Mouse (Mus musculus): ENCODE results near the gene Oxsr1. TPM values are rescaled to one million over a fixed set of nuclear protein-coding genes. Genes with fewer than 3 reads are reported as not detected.

Gene Oxsr1
- polyA plus RNA-seq, 1 experiment from 2014 or later: 16.1 TPM

- no peak for ATAC-seq (ENCODE audit: low FRiP score)
- peaks cover 30% of the 10 kb centered on the region for H3K4me1 ChIP-seq (replicated peaks; ENCODE audit: control insufficient read depth, insufficient read depth, low read length)
- H3K36me3 ChIP-seq (replicated peaks; ENCODE audit: control insufficient read depth, insufficient read depth): no peaks in the 10 kb centered on the region
- no peak for DNase-seq (ENCODE audit: low spot score)
- no peaks in the 10 kb centered on the region for H3K27me3 ChIP-seq (ENCODE audit: control insufficient read depth, insufficient read depth, low read length)
- WGBS: 89% methylated on average over 1 of the region's 1 CpGs
- H3K9me3 ChIP-seq (ENCODE audit: control insufficient read depth, low read length): no peaks in the 10 kb centered on the region
- H3K4me3 ChIP-seq (replicated peaks; ENCODE audit: low read length): no peak overlapping the region
- no peak overlapping the region for H3K27ac ChIP-seq
- no peak overlapping the region for H3K4me2 ChIP-seq (replicated peaks)
- H3K9ac ChIP-seq: no peak overlapping the region
Observed at GRCm38 (mm10) chr9:119324130-119324529, 1.9 kb upstream of the Oxsr1 start.

DNA sequence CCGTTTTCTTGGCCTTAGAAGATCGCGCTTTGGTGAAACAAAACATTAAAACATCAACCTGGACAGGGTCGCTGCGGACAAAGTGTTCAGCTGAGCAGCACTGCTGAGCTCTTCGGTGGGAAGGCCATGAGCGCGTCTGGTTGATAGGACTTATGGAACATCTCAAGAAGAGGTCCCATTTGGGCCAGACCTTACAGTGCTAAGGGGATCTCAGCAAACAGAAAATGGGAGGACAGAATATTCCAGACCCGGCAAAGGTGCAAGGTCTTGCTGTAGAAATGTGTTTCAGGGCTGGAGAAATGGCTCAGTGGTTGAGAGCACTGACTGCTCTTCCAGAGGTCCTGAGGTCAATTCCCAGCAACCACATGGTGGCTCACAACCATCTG is 1.0 kb upstream of the Oxsr1 start:
- Histone ChIP-seq H3K4me1 (replicated peaks; ENCODE audit: control insufficient read depth, insufficient read depth, low read length) (peaks cover 30% of the 10 kb centered on the region), H3K27me3 (ENCODE audit: control insufficient read depth, insufficient read depth, low read length) (no peaks in the 10 kb centered on the region), H3K9me3 (ENCODE audit: control insufficient read depth, low read length) (no peaks in the 10 kb centered on the region), H3K9ac (peak overlapping the region; percentile 72), H3K36me3 (replicated peaks; ENCODE audit: control insufficient read depth, insufficient read depth) (no peaks in the 10 kb centered on the region), H3K4me3 (replicated peaks; ENCODE audit: low read length) (peak overlapping the region; percentile 80), H3K4me2 (replicated peaks) (peak overlapping the region; percentile 96), H3K27ac (peak overlapping the region; percentile 94)
- ATAC-seq (ENCODE audit: low FRiP score) (no peak), DNase-seq (ENCODE audit: low spot score) (peak; percentile 60)
- WGBS: 5% methylated on average over 9 of the region's 9 CpGs

- Histone ChIP-seq H3K9me3 (ENCODE audit: control insufficient read depth, low read length) (no peaks in the 10 kb centered on the region), H3K9ac (peak overlapping the region; percentile 72), H3K27ac (peak overlapping the region; percentile 94), H3K4me1 (replicated peaks; ENCODE audit: control insufficient read depth, insufficient read depth, low read length) (peaks cover 30% of the 10 kb centered on the region), H3K4me2 (replicated peaks) (peak overlapping the region; percentile 96), H3K36me3 (replicated peaks; ENCODE audit: control insufficient read depth, insufficient read depth) (no peaks in the 10 kb centered on the region), H3K27me3 (ENCODE audit: control insufficient read depth, insufficient read depth, low read length) (no peaks in the 10 kb centered on the region), H3K4me3 (replicated peaks; ENCODE audit: low read length) (peak overlapping the region; percentile 80)
- ATAC-seq (ENCODE audit: low FRiP score): peak; percentile 19; the same call in 1 of the 2 replicates
- WGBS: under 1% methylated on average over 59 of the region's 59 CpGs
- DNase-seq (ENCODE audit: low spot score): no peak
Observed at GRCm38 (mm10) chr9:119321392-119322229, 616 bp downstream of the Oxsr1 start.

DNA sequence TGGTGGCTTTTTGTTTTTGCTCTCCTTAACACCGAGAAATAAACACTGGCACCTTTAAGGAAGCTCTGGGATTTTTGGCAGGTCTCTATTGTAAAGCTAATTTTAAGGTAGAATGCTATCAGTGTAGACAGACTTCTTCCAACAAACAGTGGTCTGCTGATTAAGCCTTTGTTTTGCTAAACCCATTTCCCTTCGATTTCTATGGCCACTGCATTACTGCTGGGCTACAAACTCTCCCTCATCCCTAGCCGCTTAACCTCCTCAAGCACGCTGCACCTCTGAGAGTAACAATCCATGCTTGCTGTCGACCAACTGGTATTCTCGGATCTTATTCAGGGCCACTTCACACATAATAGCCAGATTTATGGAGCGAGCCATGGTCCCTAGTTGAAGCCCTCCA is 1.3 kb downstream of the Oxsr1 start:
- no peaks in the 10 kb centered on the region for H3K36me3 ChIP-seq (replicated peaks; ENCODE audit: control insufficient read depth, insufficient read depth)
- no peaks in the 10 kb centered on the region for H3K9me3 ChIP-seq (ENCODE audit: control insufficient read depth, low read length)
- WGBS: 8% methylated on average over 7 of the region's 7 CpGs
- DNase-seq (ENCODE audit: low spot score) (no peak), ATAC-seq (ENCODE audit: low FRiP score) (no peak)
- H3K4me2 ChIP-seq (replicated peaks): peak overlapping the region; percentile 96
- H3K4me3 ChIP-seq (replicated peaks; ENCODE audit: low read length): peak overlapping the region; percentile 80
- H3K27me3 ChIP-seq (ENCODE audit: control insufficient read depth, insufficient read depth, low read length): no peaks in the 10 kb centered on the region
- H3K4me1 ChIP-seq (replicated peaks; ENCODE audit: control insufficient read depth, insufficient read depth, low read length): peaks cover 30% of the 10 kb centered on the region
- peak overlapping the region; percentile 72 for H3K9ac ChIP-seq
- no peak overlapping the region for H3K27ac ChIP-seq

- Histone ChIP-seq H3K27me3 (ENCODE audit: control insufficient read depth, insufficient read depth, low read length) (no peaks in the 10 kb centered on the region), H3K4me3 (replicated peaks; ENCODE audit: low read length) (no peak overlapping the region), H3K4me1 (replicated peaks; ENCODE audit: control insufficient read depth, insufficient read depth, low read length) (peaks cover 30% of the 10 kb centered on the region), H3K27ac (no peak overlapping the region), H3K4me2 (replicated peaks) (peak overlapping the region; percentile 96), H3K9me3 (ENCODE audit: control insufficient read depth, low read length) (no peaks in the 10 kb centered on the region), H3K9ac (no peak overlapping the region), H3K36me3 (replicated peaks; ENCODE audit: control insufficient read depth, insufficient read depth) (no peaks in the 10 kb centered on the region)
- ATAC-seq (ENCODE audit: low FRiP score) (no peak), DNase-seq (ENCODE audit: low spot score) (no peak)
- WGBS: 86% methylated on average over 7 of the region's 7 CpGs
Observed at GRCm38 (mm10) chr9:119320446-119320845, 1.8 kb downstream of the Oxsr1 start.

DNA sequence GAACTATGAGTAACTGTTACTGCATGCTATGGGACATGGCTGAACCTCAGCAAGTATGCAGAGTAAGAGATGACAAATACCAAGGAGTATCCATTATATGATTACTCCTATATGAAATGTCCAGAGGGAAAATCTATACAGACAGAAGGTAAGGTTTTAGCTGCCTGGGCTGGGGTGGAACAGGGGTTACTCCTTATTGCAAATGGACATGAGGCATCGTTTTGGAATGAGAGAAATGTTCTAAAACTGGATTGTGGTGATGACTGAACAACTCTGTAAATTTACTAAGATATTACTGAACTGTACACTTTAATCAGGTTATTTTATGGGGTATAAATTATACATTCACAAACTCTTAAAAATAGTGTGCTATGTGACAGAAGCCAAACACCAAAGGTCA is 3.3 kb downstream of the Oxsr1 start:
- Histone ChIP-seq H3K27ac (no peak overlapping the region), H3K4me2 (replicated peaks) (no peak overlapping the region), H3K9me3 (ENCODE audit: control insufficient read depth, low read length) (no peaks in the 10 kb centered on the region), H3K36me3 (replicated peaks; ENCODE audit: control insufficient read depth, insufficient read depth) (no peaks in the 10 kb centered on the region), H3K4me1 (replicated peaks; ENCODE audit: control insufficient read depth, insufficient read depth, low read length) (peaks cover 27% of the 10 kb centered on the region), H3K4me3 (replicated peaks; ENCODE audit: low read length) (no peak overlapping the region), H3K27me3 (ENCODE audit: control insufficient read depth, insufficient read depth, low read length) (no peaks in the 10 kb centered on the region), H3K9ac (no peak overlapping the region)
- 93% methylated on average over 1 of the region's 1 CpGs for WGBS
- ATAC-seq (ENCODE audit: low FRiP score) (no peak), DNase-seq (ENCODE audit: low spot score) (no peak)

GRCm38 (mm10) chr9:119313096-119313495 is 9.1 kb downstream of the Oxsr1 start:
- Histone ChIP-seq H3K4me3 (replicated peaks; ENCODE audit: low read length) (no peak overlapping the region), H3K9me3 (ENCODE audit: control insufficient read depth, low read length) (no peaks in the 10 kb centered on the region), H3K4me2 (replicated peaks) (no peak overlapping the region), H3K9ac (no peak overlapping the region), H3K27me3 (ENCODE audit: control insufficient read depth, insufficient read depth, low read length) (no peaks in the 10 kb centered on the region), H3K4me1 (replicated peaks; ENCODE audit: control insufficient read depth, insufficient read depth, low read length) (no peaks in the 10 kb centered on the region), H3K36me3 (replicated peaks; ENCODE audit: control insufficient read depth, insufficient read depth) (no peaks in the 10 kb centered on the region), H3K27ac (no peak overlapping the region)
- no peak for ATAC-seq (ENCODE audit: low FRiP score)
- WGBS: 82% methylated on average over 10 of the region's 10 CpGs
- no peak for DNase-seq (ENCODE audit: low spot score)

- no peak for ATAC-seq (ENCODE audit: low FRiP score)
- Histone ChIP-seq H3K4me3 (replicated peaks; ENCODE audit: low read length) (no peak overlapping the region), H3K27ac (no peak overlapping the region), H3K4me2 (replicated peaks) (no peak overlapping the region), H3K27me3 (ENCODE audit: control insufficient read depth, insufficient read depth, low read length) (no peaks in the 10 kb centered on the region), H3K9me3 (ENCODE audit: control insufficient read depth, low read length) (no peaks in the 10 kb centered on the region), H3K9ac (no peak overlapping the region), H3K36me3 (replicated peaks; ENCODE audit: control insufficient read depth, insufficient read depth) (no peaks in the 10 kb centered on the region), H3K4me1 (replicated peaks; ENCODE audit: control insufficient read depth, insufficient read depth, low read length) (no peaks in the 10 kb centered on the region)
- WGBS: 88% methylated on average over 1 of the region's 1 CpGs
- no peak for DNase-seq (ENCODE audit: low spot score)
Observed at GRCm38 (mm10) chr9:119309067-119309466, 13.2 kb downstream of the Oxsr1 start.

DNA sequence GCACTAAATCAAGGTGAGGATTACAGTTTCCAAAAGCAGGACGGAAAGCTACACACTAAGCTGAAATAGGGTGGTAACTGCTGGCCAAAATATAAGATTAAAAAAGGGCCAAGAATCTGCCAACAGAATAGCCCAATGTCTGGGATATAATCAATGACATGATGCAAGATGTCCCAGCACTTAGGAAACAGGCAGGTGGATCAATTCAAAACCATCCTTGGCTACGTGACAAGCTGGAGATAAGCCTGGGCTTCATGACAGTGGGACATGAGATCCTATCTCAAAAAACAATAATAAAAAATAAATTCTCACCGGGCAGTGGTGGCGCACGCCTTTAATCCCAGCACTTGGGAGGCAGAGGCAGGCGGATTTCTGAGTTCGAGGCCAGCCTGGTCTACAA is 16.4 kb downstream of the Oxsr1 start:
- no peak for DNase-seq (ENCODE audit: low spot score)
- peaks cover 6% of the 10 kb centered on the region; the same call in 1 of the 2 replicates for H3K36me3 ChIP-seq (replicated peaks; ENCODE audit: control insufficient read depth, insufficient read depth)
- no peak overlapping the region for H3K9ac ChIP-seq
- H3K4me3 ChIP-seq (replicated peaks; ENCODE audit: low read length): no peak overlapping the region
- no peak overlapping the region for H3K27ac ChIP-seq
- H3K27me3 ChIP-seq (ENCODE audit: control insufficient read depth, insufficient read depth, low read length): no peaks in the 10 kb centered on the region
- ATAC-seq (ENCODE audit: low FRiP score): no peak
- WGBS: 93% methylated on average over 7 of the region's 7 CpGs
- no peaks in the 10 kb centered on the region for H3K9me3 ChIP-seq (ENCODE audit: control insufficient read depth, low read length)
- H3K4me2 ChIP-seq (replicated peaks): no peak overlapping the region
- H3K4me1 ChIP-seq (replicated peaks; ENCODE audit: control insufficient read depth, insufficient read depth, low read length): no peaks in the 10 kb centered on the region
